Mouse (Mus musculus): ENCODE data around the gene Itm2c.

DNA sequence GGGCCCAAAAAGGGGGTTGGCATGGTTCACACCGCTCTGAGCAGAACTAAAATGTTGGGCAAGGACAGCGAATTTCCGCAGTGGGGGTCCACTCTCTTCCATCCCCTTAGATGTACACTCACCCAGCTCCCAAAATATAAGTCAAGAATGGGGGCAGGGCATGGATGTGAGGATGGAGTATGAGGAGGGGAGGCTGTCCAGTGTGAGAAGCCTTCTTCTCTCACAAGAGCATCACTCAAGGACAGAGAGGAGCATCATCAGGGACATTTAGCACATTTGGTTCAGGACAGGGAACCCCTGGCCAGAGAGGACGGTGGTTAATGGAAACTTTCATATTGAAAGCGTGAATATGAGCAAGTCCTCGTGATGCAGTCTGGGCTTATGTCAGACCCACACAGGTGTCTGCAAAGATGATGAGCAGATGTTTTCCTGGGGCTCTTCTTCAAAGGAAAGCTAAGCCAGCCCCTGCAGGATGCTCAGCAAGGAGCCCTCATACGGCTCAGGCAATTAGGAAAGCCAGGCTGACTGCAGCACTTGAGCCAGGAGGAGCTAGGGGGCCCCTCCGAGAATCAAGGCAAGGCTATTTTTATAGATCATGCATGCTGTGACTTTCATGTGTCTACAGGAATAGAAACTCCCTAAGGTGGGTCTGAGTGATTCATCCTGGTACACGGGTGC, 64.0 kb downstream of the Itm2c start:
- TF ChIP-seq CTCF (IDR thresholded peaks at IDR 0.05; ENCODE audit: low read depth, low read length) (no peak), GATA1 (IDR thresholded peaks at IDR 0.05; ENCODE audit: borderline replicate concordance, low read length) (no peak), POLR2AphosphoS5 (IDR thresholded peaks at IDR 0.05; ENCODE audit: insufficient replicate concordance, low read depth, low read length) (no peak), TAL1 (conservative IDR thresholded peaks at IDR 0.05; ENCODE audit: low read depth, low read length) (no peak)

All from G1E (cell line).